Mouse (Mus musculus) right cerebral cortex, postnatal 36 days (tissue): ENCODE results near the gene Cbfa2t2.
"Not testable (repeated sequence)": the region's sequence is repeated elsewhere in the genome, so short reads cannot be mapped to it uniquely, and the experiment has no call there.

Source experiments
- DNase-seq, 2 experiments: peaks; one replicate each; pipeline ENCODE4 v3.0.0; 2022; ENCODE audit warnings: low spot score in 2 of 2, mixed read lengths in 1 of 2

Gene Cbfa2t2

GRCm38 (mm10) chr2:154467139-154467538, 30.9 kb downstream of the Cbfa2t2 start:
- DNase-seq: no peak

GRCm38 (mm10) chr2:154474251-154475061, 38.2 kb downstream of the Cbfa2t2 start:
- no peak for DNase-seq

GRCm38 (mm10) chr2:154475062-154475349, 38.7 kb downstream of the Cbfa2t2 start:
- DNase-seq: no peak

- DNase-seq: no peak
Observed at GRCm38 (mm10) chr2:154475861-154476260, 39.6 kb downstream of the Cbfa2t2 start.

- no peak for DNase-seq
Observed at GRCm38 (mm10) chr2:154477028-154477427, 40.7 kb downstream of the Cbfa2t2 start.

- DNase-seq: no peak
Observed at GRCm38 (mm10) chr2:154491788-154492187, 55.5 kb downstream of the Cbfa2t2 start.

- not testable (repeated sequence) for DNase-seq
Observed at GRCm38 (mm10) chr2:154493559-154493958, 57.3 kb downstream of the Cbfa2t2 start.

GRCm38 (mm10) chr2:154495021-154495420, 58.7 kb downstream of the Cbfa2t2 start:
- no peak for DNase-seq

- DNase-seq: no peak
Observed at GRCm38 (mm10) chr2:154498571-154498970, 62.3 kb downstream of the Cbfa2t2 start.

- DNase-seq: no peak
Observed at GRCm38 (mm10) chr2:154499717-154500247, 63.5 kb downstream of the Cbfa2t2 start.

GRCm38 (mm10) chr2:154500758-154501157, 64.5 kb downstream of the Cbfa2t2 start:
- no peak for DNase-seq

GRCm38 (mm10) chr2:154507076-154507475, 70.8 kb downstream of the Cbfa2t2 start:
- no peak for DNase-seq

- peak in 1 of 2 experiments; percentile 34 for DNase-seq
Observed at GRCm38 (mm10) chr2:154507566-154508283, 71.4 kb downstream of the Cbfa2t2 start.

- no peak for DNase-seq
Observed at GRCm38 (mm10) chr2:154508450-154508849, 72.2 kb downstream of the Cbfa2t2 start.

- no peak for DNase-seq
Observed at GRCm38 (mm10) chr2:154510141-154510540, 73.9 kb downstream of the Cbfa2t2 start.

GRCm38 (mm10) chr2:154516944-154517343, 80.7 kb downstream of the Cbfa2t2 start:
- DNase-seq: no peak

- DNase-seq: no peak
Observed at GRCm38 (mm10) chr2:154517424-154517823, 81.1 kb downstream of the Cbfa2t2 start.

GRCm38 (mm10) chr2:154521449-154521848, 85.2 kb downstream of the Cbfa2t2 start:
- DNase-seq: no peak

GRCm38 (mm10) chr2:154522334-154522733, 86.1 kb downstream of the Cbfa2t2 start:
- no peak for DNase-seq

GRCm38 (mm10) chr2:154525285-154525684, 89.0 kb downstream of the Cbfa2t2 start:
- DNase-seq: peak in 1 of 2 experiments; percentile 43

GRCm38 (mm10) chr2:154526531-154526930, 90.2 kb downstream of the Cbfa2t2 start:
- DNase-seq: no peak

GRCm38 (mm10) chr2:154532888-154533287, 96.6 kb downstream of the Cbfa2t2 start:
- DNase-seq: no peak
